Mouse (Mus musculus): Measurements from ENCODE around the gene Rassf6. TPM values are rescaled to one million over a fixed set of nuclear protein-coding genes. Genes with fewer than 3 reads are reported as not detected.

Rassf6 gene
- total RNA-seq, 2 experiments from 2014 or later: not detected

DNA sequence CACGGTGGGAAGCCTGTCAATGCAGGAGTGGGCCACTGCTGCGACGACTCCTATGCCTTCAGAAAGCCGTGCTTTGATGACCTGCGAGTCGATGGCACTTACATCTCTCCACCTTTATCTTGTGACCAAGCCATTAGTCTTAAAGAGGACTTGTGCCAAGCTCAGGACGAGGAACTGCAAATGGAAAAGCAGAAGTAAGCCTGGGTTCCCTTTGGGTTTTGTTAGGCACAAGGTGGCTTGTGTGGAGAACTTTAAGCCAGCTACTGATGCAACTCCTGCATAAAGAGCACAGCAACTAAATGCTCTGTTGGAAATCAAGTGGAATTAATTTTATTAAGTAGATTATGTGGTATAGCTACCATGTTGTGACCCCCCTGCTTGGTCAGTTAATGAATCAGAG lies 55.7 kb downstream of the Rassf6 start:
- DNase-seq (ENCODE audit: low spot score): no peak
- intact Hi-C loops (cut with DNase I): loop anchor here (5.0 kb wide), 2 partner anchors 177 to 382 kb away; no protein-coding TSS in a partner anchor

DNA sequence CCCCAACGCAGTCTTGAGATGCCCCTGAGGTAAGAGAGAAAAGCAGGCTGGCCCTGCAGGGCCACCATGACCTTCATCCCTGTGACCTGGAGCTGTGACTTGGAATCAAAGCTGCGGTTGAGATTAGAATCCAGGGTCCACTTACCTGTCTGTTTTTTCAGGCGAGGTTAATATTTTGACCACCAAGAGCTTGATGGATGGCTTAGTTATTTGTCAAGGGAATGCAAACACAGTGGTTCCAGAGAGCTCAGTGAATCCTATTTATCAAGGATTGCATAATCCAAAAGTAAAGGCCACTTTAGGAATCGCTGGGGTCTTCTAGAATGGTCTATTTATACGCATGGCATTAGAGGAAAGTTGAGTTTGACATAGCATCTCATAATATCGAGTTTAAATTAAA lies 58.3 kb downstream of the Rassf6 start:
- intact Hi-C loops (cut with DNase I): no loop called here
- DNase-seq (ENCODE audit: low spot score): no peak

DNA sequence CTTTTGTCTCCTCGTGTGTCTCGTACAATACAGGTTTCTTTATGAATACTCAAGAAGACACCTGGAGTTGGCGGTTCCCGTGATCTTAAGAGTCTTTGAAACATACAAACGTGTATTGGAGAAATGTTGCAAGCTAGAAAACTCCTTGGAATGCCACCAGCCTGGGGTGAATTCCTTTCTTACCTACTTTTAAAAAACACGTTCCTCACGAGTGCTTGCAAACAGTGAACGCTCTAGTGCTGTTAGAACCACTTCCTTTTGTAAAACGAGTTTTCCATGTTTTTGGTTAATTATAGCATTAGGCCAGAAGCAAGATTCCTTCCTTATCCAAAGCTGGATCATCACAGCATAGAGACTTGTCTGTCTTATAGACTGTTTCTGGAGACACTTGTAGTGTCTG lies 60.9 kb downstream of the Rassf6 start:
- intact Hi-C loops (cut with DNase I): no loop called here
- DNase-seq (ENCODE audit: low spot score): no peak

GRCm38 (mm10) chr5:90577751-90578150 lies 62.7 kb downstream of the Rassf6 start:
- DNase-seq (ENCODE audit: low spot score): no peak
- intact Hi-C loops (cut with DNase I): no loop called here

DNA sequence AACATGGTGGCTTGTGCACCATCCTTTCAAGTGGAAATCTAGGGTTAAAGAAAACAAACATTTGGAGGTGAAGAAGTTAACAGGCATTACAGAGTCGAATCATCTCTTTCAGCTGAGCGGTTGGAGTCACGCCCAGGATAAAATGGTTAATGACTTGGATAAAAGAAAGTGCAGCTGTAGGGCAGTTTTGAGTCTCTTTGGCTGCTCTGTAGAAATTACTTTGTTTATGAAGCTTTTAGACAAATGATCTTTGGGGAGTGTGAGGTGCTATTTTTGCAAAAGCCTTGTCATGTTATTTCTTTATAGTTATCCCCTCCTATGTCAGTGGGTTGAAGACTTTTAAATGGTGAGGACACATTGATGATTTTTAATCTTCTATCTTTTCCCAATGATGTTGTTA lies 69.2 kb downstream of the Rassf6 start:
- intact Hi-C loops (cut with DNase I): no loop called here
- no peak for DNase-seq (ENCODE audit: low spot score)

GRCm38 (mm10) chr5:90568338-90568737 lies 72.1 kb downstream of the Rassf6 start:
- intact Hi-C loops (cut with DNase I): no loop called here
- no peak for DNase-seq (ENCODE audit: low spot score)

- no peak for DNase-seq (ENCODE audit: low spot score)
Measured at GRCm38 (mm10) chr5:90567788-90568187, 72.7 kb downstream of the Rassf6 start.

DNA sequence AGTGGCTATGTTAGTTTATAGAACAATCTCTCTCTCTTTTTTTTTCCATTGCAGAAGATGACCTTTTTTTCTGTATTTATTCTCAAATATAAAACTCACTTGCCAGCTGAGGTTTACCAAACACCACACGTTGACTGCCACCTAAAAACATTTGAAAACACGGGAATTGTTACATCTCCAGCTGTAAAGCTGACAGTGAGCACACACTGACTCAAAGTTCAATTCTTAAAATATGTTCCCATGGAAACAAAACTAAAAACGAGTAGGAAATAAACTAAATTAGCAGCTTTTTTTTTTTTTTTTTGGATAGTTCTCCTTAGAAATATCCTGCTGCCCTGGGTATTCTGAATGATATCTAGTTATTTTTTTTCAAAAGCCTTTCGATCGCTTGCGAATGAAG lies 75.3 kb downstream of the Rassf6 start:
- intact Hi-C loops (cut with DNase I): no loop called here
- no peak for DNase-seq (ENCODE audit: low spot score)

More at GRCm38 (mm10) chr5:90567788-90568187, 72.7 kb downstream of the Rassf6 start:
- intact Hi-C loops (cut with DNase I): no loop called here

- no peak for DNase-seq (ENCODE audit: low spot score)
Measured at GRCm38 (mm10) chr5:90564161-90564560, 76.3 kb downstream of the Rassf6 start.

GRCm38 (mm10) chr5:90562880-90563279 lies 77.6 kb downstream of the Rassf6 start:
- no peak for DNase-seq (ENCODE audit: low spot score)
- intact Hi-C loops (cut with DNase I): no loop called here

More at GRCm38 (mm10) chr5:90564161-90564560, 76.3 kb downstream of the Rassf6 start:
- intact Hi-C loops (cut with DNase I): no loop called here

DNA sequence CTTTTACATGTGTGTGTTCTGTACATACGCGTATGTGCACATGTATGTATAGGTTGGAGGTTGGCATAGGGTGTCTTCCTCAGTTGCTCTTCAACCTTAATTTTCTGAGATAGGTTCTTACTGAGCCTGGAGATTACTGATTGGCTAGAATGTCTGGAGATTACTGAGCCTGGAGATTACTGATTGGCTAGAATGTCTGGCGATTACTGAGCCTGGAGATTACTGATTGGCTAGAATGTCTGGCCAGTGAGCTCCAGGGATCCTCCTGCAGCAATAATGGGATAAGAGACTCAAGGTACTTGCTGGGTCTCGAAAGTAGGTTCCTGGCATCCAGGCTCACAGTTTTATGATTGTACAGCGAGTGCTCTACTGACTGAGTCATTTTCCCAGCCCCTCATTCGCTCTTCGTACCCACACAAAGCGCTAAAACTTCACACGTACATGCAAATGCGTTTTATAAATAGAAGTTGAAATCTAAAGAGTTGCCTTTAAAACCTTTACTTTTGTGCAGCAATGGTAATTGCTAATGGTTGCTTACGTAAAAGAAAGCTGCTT lies 78.7 kb downstream of the Rassf6 start:
- DNase-seq (ENCODE audit: low spot score): no peak
- intact Hi-C loops (cut with DNase I): no loop called here

DNA sequence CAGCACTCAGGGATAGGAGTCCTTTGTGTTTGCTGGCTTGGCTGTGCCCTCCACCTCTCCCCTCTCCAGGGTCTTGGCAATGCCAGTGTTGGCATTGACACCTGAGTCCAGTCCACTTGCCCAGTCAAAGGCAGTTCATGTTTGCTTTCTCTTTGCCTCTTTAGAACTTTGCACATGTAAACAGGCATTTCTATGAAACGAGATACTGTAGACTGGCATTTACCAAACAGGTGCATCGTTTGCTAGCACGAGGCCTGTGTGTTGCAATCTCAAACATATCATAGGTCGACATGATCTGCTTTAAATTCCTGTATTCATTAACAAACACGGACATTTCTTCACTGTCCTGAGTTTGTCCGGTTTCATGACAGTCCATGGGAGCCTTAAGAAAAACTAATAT lies 79.7 kb downstream of the Rassf6 start, which contains the start of gene 5830473C10Rik:
5830473C10Rik (plus strand) TSS at position 365 of the 400 bp plus-strand sequence.
- DNase-seq (ENCODE audit: low spot score): no peak
- intact Hi-C loops (cut with DNase I): no loop called here

- no peak for DNase-seq (ENCODE audit: low spot score)
- intact Hi-C loops (cut with DNase I): no loop called here
Measured at GRCm38 (mm10) chr5:90556052-90556451, 84.4 kb downstream of the Rassf6 start.

Other genes starting within 250 kb of the Rassf6 start
- not detected for gene Alb, start 179.8 kb downstream of the Rassf6 start, total RNA-seq (2021)
- not detected for gene Afp, start 149.9 kb downstream of the Rassf6 start, total RNA-seq (2021)
- gene Afm, start 121.7 kb downstream of the Rassf6 start, total RNA-seq (2021): not detected
- gene 5830473C10Rik, start 79.5 kb downstream of the Rassf6 start, total RNA-seq (2021): not detected
- under 1 TPM; 0.17 to 0.18 TPM for gene Cxcl5, start 118.7 kb upstream of the Rassf6 start, total RNA-seq (2021)
- 10 to 100 TPM in 1 of 2 experiments, 1 to 10 TPM in 1; 5.2 to 12.8 TPM for gene Ppbp, start 127.9 kb upstream of the Rassf6 start, total RNA-seq (2021)
- gene Pf4, start 131.8 kb upstream of the Rassf6 start, total RNA-seq (2021): 10 to 100 TPM; 33.7 to 39.4 TPM
- not detected for gene Cxcl3, start 145.4 kb upstream of the Rassf6 start, total RNA-seq (2021)
- not detected for gene Cxcl15, start 153.9 kb upstream of the Rassf6 start, total RNA-seq (2021)